Mouse (Mus musculus): Measurements from ENCODE around the gene Map1b. TPM values are rescaled to one million over a fixed set of nuclear protein-coding genes. Genes with fewer than 3 reads are reported as not detected.

Gene Map1b
- total RNA-seq, 2 experiments from 2014 or later, result 709 to 737 TPM

DNA sequence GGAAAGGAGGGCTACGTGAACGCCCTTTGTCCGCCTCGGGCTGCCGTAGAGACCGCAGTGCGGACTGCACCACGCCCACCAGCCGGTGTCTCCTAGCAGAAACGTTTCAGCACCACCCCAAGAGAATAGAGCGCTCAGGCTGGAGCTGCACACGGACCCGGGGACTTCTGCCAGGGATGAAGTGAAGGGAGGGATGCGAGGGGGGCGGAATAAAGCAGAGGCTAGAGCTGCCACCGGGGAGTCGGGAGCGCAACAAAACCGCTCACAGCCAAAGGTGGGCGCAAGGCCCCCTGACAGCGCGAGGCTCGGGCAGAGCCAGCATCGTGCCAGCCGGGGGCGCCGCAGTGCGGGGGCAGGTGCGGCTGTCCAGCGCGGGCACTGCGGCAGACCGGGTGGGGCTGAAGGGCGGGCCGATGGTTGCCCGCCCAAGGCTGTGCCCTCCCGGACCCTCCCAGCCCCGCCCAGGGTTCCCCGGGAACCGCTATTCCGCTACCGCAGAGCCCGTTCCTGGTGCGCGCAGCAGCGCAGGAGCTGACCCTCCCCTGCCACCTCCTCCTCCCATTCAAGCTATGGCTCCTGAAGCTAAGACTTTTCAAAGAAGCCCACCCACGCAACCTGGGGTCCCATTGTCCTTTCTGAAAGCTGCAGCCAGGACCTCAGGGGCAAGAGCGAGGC is 1.3 kb downstream of the Map1b start:
- TF ChIP-seq CTCF (conservative IDR thresholded peaks at IDR 0.05), result peak; percentile 40
- peak overlapping the region; percentile 98 for H3K27ac ChIP-seq
- peak; percentile 61 to 64 for DNase-seq (ENCODE audit: low spot score in 2 of 2)
- H3K4me3 ChIP-seq, result peak overlapping the region; percentile 96

DNA sequence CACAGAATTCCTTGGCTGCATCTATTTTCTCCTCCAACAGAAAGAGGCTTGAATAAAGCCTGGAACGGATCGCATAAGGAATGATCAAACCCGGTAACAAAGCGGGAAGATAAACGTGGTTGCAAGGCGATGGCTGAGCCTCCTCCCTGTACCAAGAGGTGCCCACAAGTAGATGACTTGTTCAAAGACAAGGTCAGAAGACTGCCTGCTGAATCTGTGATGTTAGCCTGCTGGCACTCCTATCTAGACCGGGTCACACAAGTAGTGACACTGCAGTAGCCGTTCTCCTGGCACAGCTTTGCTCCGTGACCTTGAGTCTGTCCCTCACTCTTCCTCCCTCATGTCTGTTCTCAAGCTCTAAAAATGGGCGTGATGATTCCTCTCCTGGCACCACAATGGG is 2.4 kb downstream of the Map1b start:
- Histone ChIP-seq H3K4me3 (peak overlapping the region; percentile 96), H3K27ac (peak overlapping the region; percentile 98)
- TF ChIP-seq CTCF (conservative IDR thresholded peaks at IDR 0.05), result no peak
- no peak for DNase-seq (ENCODE audit: low spot score in 2 of 2)

DNA sequence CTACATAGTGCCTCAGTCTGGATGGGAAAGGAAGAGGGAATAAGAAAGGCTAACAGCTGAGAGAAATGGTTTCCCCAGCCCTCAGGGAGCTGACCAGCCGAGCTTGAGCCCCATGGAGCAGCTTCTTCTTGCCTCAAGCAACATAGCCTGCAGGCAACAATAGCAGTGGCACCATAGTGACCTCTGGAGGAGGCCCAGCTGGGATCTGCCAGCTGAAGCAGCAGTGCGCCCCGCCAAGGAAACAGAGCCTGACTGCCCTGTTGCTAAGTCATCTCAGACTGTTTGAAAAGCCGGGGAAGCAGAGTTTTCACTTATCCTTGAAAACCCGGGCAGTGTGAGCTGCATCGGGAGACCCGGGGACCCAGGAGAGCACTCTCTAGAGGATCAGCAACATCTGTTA is 3.2 kb downstream of the Map1b start:
- TF ChIP-seq CTCF (conservative IDR thresholded peaks at IDR 0.05), result peak; percentile 61
- peak; percentile 63 to 66 for DNase-seq (ENCODE audit: low spot score in 2 of 2)
- H3K4me3 ChIP-seq, result peak overlapping the region; percentile 96
- peak overlapping the region; percentile 98 for H3K27ac ChIP-seq

DNA sequence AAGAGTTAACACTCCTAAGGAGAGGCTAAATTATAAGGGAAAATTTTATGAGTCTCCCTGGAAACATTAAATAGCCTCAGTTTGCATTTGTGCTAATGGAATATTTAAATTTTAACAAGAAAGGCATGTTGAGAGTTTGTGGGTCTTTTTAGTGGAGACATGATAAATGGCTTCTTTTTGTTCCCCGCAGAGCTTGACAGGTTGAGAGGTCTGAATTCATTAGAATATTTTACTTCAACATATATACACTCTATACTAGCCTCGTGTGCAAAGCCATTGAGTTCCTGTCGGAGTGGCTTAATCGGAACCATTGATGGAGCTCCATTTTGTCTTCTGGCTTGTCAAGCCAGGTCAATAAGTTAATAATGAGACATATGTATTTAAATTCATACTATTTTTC is 6.4 kb downstream of the Map1b start:
- TF ChIP-seq CTCF (conservative IDR thresholded peaks at IDR 0.05), result no peak
- DNase-seq (ENCODE audit: low spot score in 2 of 2), result no peak
- Histone ChIP-seq H3K4me3 (no peak overlapping the region), H3K27ac (no peak overlapping the region)

DNA sequence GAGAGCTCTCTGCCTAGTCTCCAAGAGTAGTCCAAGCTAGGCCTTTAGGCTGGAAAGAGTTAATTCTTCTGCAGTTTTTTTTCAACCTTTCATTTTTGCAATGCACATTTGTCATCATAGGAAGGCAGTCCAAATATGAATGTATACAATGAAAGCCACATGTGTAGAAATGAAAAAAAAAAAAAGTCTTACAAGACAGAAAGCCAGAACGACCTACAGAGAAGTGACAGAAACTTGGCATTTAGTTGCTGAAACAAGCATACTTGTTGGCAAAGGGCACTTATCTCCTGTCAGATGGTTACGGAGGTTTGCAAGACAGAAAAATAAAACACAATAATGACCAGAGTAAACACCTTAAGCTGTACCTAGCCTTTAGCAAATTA is 9.8 kb downstream of the Map1b start:
- TF ChIP-seq CTCF (conservative IDR thresholded peaks at IDR 0.05), result no peak
- no peak for DNase-seq (ENCODE audit: low spot score in 2 of 2)

DNA sequence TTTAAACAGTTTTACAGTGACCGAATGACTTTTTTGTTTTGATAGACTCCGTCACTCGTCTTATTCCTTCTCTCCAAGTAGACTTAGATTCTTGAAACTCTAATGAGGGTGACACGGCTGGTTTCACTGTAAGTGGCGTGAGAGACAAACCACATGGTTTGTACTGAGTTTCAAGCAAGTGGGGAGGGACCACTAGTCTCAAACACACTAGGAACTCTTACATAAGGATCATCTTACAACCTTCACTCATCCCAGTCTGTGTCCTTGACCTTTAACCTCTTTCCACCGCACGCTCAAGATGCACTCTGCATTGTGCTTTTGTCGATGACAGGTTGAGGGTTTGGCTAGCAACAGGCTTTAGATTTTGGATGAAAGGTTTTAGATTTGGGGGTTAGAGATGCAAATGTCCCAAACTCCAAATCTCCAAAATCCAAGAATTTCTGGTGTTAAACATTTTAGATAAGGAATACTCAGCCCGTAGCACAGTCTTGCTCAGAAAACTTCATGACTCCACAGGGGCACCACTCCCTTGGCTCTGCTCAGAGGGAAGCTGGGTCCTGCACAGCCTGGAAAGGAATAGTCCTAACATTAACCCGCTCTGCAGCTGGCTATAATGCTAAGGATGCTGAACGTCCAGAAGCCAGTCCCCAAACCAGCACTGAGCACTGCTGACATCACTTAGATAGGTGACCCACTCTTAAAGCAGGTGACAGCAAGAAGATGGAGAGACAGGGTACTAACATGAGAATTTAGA is 10.3 kb downstream of the Map1b start:
- Histone ChIP-seq H3K4me3 (no peak overlapping the region), H3K27ac (no peak overlapping the region)
- no peak for TF ChIP-seq CTCF (conservative IDR thresholded peaks at IDR 0.05)
- DNase-seq (ENCODE audit: low spot score in 2 of 2), result peak in 1 of 2 experiments; percentile 8

More for the DNA sequence above, 9.8 kb downstream of the Map1b start:
- Histone ChIP-seq H3K27ac (no peak overlapping the region), H3K4me3 (no peak overlapping the region)

DNA sequence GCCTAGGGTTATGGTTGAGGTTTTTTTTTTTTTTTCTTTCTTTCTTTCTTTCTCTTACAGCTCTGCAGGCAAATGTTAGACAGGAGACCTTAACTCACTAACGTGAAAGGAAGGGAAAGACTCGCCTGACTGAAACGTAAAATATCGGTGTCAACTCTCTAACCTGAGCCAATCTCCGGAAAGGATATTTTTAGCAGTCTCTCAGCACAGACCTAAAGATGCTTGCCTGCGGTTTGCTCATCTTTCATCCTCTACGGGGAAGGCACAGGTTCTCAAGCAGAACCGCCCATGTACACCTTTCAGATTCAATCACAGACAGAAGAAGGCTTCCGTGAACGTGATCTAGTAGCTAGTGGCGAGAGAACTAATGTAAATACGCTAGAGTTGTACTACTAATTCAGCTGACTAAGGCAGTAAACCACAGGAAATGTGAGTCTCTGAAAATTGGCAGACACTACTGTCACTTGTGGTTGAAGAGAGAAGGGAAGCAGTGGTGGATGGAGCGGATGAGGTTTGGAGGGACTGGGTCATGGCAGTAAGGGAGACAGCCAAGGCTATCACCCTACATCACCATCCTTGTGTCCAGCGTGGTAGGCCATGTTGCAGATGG is 12.9 kb downstream of the Map1b start:
- no peak for TF ChIP-seq CTCF (conservative IDR thresholded peaks at IDR 0.05)
- DNase-seq (ENCODE audit: low spot score in 2 of 2), result no peak
- Histone ChIP-seq H3K27ac (peak overlapping the region; percentile 80), H3K4me3 (peak overlapping the region; percentile 4; the same call in 1 of the 2 replicates)

DNA sequence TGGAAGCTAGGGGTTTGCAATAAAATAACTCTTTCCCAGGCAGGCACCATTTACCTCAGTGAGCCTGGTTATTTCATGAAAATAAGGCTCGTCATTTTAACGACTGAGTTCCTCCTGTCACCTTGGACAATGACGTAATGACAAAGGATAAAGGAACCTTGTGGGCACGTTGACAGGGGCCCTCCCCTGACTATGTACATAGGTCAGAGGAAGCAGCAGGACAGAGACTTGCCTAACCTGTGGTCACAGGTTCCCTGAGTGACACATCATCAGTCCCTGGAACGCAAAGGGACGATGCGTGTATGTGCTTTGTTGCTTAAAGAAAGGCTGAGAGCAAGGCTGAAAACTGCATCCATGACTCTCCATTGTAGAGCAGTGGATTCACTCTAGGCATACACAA is 13.4 kb downstream of the Map1b start:
- no peak for DNase-seq (ENCODE audit: low spot score in 2 of 2)
- peak overlapping the region; percentile 80 for H3K27ac ChIP-seq
- H3K4me3 ChIP-seq, result peak overlapping the region; percentile 35
- TF ChIP-seq CTCF (conservative IDR thresholded peaks at IDR 0.05), result no peak

DNA sequence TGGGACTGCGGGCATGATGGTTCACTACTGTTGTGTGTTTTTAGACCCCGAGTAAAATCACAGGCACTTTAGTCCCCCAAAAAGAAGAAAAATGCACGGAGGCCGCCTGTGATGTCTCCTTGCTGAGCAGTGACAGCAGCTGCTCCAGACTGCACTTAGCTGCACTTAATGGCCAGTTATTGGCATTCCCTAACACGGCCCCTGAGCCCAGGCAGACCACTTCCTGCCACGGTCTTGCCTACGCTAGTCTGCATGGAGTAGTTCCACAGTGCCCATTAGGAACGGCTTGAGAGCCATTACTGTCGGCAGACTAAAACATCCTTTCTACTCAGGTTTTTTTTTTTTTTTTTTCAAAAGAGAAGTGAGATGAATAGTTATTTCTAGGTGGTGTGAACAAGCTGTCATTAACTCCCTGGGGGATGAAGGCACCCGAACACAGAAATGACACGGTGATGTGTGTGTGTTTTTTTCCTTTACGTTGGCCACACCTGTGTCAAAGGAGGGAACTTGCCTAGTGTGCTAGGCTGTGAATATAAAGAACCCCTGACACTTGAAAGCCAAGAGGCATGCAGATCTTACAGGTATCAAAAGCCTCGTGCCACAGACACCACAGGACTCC is 14.1 kb downstream of the Map1b start:
- DNase-seq (ENCODE audit: low spot score in 2 of 2), result no peak
- TF ChIP-seq CTCF (conservative IDR thresholded peaks at IDR 0.05), result no peak
- Histone ChIP-seq H3K27ac (peak overlapping the region; percentile 80), H3K4me3 (peak overlapping the region; percentile 35)

DNA sequence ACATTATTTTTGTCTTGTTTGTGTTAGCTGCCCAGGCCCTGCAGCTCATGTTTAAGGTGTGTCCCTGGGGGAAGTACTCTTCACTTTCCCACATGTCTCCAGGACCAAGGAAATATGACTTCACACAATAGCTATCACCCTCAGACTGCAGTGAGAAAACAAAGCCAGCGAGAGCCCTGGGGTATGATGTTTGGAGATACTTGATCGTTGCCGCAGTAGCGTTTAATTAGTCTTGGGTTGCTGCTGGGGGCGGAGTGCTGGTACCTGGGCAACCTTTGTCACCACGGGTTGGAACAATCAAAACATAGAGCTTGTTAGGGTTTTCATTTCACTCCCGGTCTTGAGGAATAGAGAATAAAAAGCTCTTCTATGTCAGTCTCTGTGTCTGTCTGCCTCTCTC is 14.9 kb downstream of the Map1b start:
- no peak for TF ChIP-seq CTCF (conservative IDR thresholded peaks at IDR 0.05)
- Histone ChIP-seq H3K27ac (peak overlapping the region; percentile 80), H3K4me3 (peak overlapping the region; percentile 35; the same call in 1 of the 2 replicates)
- no peak for DNase-seq (ENCODE audit: low spot score in 2 of 2)

DNA sequence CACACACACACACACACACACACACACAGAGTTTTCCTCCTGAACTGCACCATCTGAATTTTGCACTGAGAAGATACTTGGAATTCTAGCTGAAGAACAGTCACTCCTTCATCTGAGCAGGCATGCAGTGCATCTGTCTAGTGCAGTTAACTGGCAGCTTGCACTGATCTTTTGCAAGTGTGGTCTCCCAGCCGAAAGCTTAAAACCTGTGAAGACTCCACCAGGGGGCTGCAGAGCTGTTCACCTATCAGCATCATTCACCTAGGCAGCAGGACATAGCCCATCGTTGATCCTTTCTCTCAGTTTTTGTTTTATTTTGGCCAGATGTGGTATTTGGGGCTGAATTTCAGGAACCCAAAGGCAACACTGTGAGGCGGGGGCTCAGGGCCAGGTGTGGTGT is 15.7 kb downstream of the Map1b start:
- no peak for DNase-seq (ENCODE audit: low spot score in 2 of 2)
- no peak overlapping the region; the same call in 1 of the 2 replicates for H3K4me3 ChIP-seq
- H3K27ac ChIP-seq, result peak overlapping the region; percentile 80
- peak; percentile 16; the same call in 1 of the 2 replicates for TF ChIP-seq CTCF (conservative IDR thresholded peaks at IDR 0.05)

DNA sequence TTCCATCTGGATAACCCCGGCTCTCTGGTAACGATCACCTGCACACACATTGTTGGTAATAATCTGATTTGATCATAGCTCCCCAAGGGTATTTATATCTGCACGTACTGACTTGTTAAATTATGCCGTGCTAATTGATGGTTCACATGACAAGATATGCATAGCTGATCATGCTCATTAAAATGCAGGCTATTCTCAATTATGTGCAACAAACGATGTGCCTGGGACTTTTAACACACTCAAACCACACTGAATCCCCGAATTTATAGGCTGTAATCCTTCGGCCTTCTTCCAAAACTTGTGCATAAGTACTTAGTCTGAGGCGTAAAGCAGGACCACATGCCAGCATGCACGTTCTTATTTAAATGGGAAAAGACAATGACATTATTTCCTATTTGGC is 16.6 kb downstream of the Map1b start:
- DNase-seq (ENCODE audit: low spot score in 2 of 2), result no peak

DNA sequence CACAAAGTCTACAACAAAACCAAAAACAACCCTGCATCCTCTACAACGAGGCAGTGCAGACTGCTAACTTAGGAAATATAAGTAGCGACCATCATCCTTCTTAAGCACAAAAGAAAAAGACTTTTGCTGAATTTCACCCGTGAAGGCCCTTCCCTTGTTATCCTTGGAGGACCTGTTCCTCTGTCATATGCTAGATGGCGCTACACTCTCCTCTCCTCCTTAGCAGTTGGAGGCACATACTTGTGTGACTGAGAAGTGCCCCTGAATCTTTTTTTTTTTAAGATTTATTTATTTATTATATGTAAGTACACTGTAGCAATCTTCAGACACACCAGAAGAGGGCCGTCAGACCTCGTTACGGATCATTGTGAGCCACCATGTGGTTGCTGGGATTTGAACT is 20.2 kb downstream of the Map1b start:
- DNase-seq (ENCODE audit: low spot score in 2 of 2), result no peak
- no peak overlapping the region; the same call in 1 of the 2 replicates for H3K4me3 ChIP-seq
- H3K27ac ChIP-seq, result no peak overlapping the region; the same call in 1 of the 2 replicates
- peak; percentile 76 for TF ChIP-seq CTCF (conservative IDR thresholded peaks at IDR 0.05)

More for the DNA sequence above, 16.6 kb downstream of the Map1b start:
- Histone ChIP-seq H3K4me3 (no peak overlapping the region), H3K27ac (peak overlapping the region; percentile 41; the same call in 1 of the 2 replicates)
- TF ChIP-seq CTCF (conservative IDR thresholded peaks at IDR 0.05), result no peak
